Mouse (Mus musculus) hindbrain, embryonic 14.5 days (tissue): ENCODE results near the gene Vps18. TPM values are rescaled to one million over a fixed set of nuclear protein-coding genes. Genes with fewer than 3 reads are reported as not detected.

ENCODE experiments used
- ATAC-seq: fragments of 200-750 bp; cut with Nextera tagmentation; 2 replicates; pipeline ENCODE4 v1.8.0; 2017; ENCODE audit warnings: moderate number of reproducible peaks, mild to moderate bottlenecking, moderate TSS enrichment, moderate library complexity; ENCODE audit not compliant: low FRiP score
- DNase-seq: peaks from one replicate; pipeline ENCODE4 v3.0.0-alpha.2; 2015; ENCODE audit warnings: low spot score
- H3K27ac ChIP-seq: fragments of 300-500 bp; sonication (generic); 2 replicates; pipeline ENCODE4 v1.5.1; 2014; ENCODE audit warnings: mild to moderate bottlenecking, moderate library complexity
- H3K27me3 ChIP-seq: fragments of 300-500 bp; sonication (generic); 2 replicates; pipeline ENCODE4 v1.6.1; 2014; ENCODE audit warnings: mild to moderate bottlenecking, low read length, mixed read lengths; ENCODE audit not compliant: control insufficient read depth, insufficient read depth
- H3K36me3 ChIP-seq: fragments of 300-500 bp; sonication (generic); replicated peaks from 2 replicates; pipeline ENCODE4 v1.6.1; 2014; ENCODE audit not compliant: control insufficient read depth, insufficient read depth
- H3K4me1 ChIP-seq: fragments of 300-500 bp; sonication (generic); replicated peaks from 2 replicates; pipeline ENCODE4 v1.6.1; 2014; ENCODE audit warnings: antibody characterized with exemption, low read length, mixed read lengths; ENCODE audit not compliant: control insufficient read depth, insufficient read depth
- H3K4me2 ChIP-seq: fragments of 300-500 bp; sonication (generic); replicated peaks from 2 replicates; pipeline ENCODE4 v1.6.1; 2014; ENCODE audit warnings: mild to moderate bottlenecking, moderate library complexity
- H3K4me3 ChIP-seq: fragments of 300-500 bp; sonication (generic); replicated peaks from 2 replicates; pipeline ENCODE4 v1.5.1; 2014; ENCODE audit warnings: mild to moderate bottlenecking, low read length
- H3K9ac ChIP-seq: fragments of 300-500 bp; sonication (generic); 2 replicates; pipeline ENCODE4 v1.6.1; 2014
- H3K9me3 ChIP-seq: fragments of 300-500 bp; sonication (generic); 2 replicates; pipeline ENCODE4 v1.6.1; 2016; ENCODE audit warnings: low read length; ENCODE audit not compliant: control insufficient read depth
- WGBS: fragments of 180-500 bp; shearing (Covaris S2); extraction: QIAGEN DNeasy Blood & Tissue Kit; methylation state at CpG from one replicate; pipeline ENCODE4 v1.1.7; 2014; 5-methylcytosine and 5-hydroxymethylcytosine counted together
- polyA plus RNA-seq: library from polyadenylated mRNA; unstranded; fragments of >200 nt; fragmentation: Nextera tagmentation; extraction: Ambion mirVana; gene quantifications from 2 replicates; pipeline ENCODE4 v1.2.1, GENCODE M21; 2014

Vps18 gene
- polyA plus RNA-seq, 1 experiment from 2014 or later: 19.7 TPM

GRCm38 (mm10) chr2:119277810-119278209 lies 10.7 kb upstream of the Vps18 start:
- 87% methylated on average over 23 of the region's 23 CpGs for WGBS
- no peak for ATAC-seq

GRCm38 (mm10) chr2:119281899-119282565 lies 6.5 kb upstream of the Vps18 start:
- Histone ChIP-seq H3K4me1 (no peaks in the 10 kb centered on the region), H3K36me3 (no peaks in the 10 kb centered on the region), H3K27me3 (no peaks in the 10 kb centered on the region), H3K27ac (no peak overlapping the region), H3K4me3 (no peak overlapping the region), H3K4me2 (no peak overlapping the region), H3K9me3 (no peaks in the 10 kb centered on the region), H3K9ac (no peak overlapping the region)
- no peak for DNase-seq
- ATAC-seq: no peak
- 88% methylated on average over 7 of the region's 7 CpGs for WGBS

More at GRCm38 (mm10) chr2:119277810-119278209, 10.7 kb upstream of the Vps18 start:
- Histone ChIP-seq H3K4me2 (no peak overlapping the region), H3K9me3 (no peaks in the 10 kb centered on the region), H3K4me1 (no peaks in the 10 kb centered on the region), H3K4me3 (no peak overlapping the region), H3K36me3 (no peaks in the 10 kb centered on the region), H3K27ac (no peak overlapping the region), H3K27me3 (no peaks in the 10 kb centered on the region), H3K9ac (no peak overlapping the region)
- no peak for DNase-seq

GRCm38 (mm10) chr2:119287372-119287771 lies 1.2 kb upstream of the Vps18 start:
- Histone ChIP-seq H3K27ac (no peak overlapping the region), H3K4me3 (no peak overlapping the region), H3K36me3 (peaks cover 22% of the 10 kb centered on the region), H3K27me3 (no peaks in the 10 kb centered on the region), H3K9me3 (no peaks in the 10 kb centered on the region), H3K4me2 (no peak overlapping the region), H3K9ac (no peak overlapping the region), H3K4me1 (peaks cover 14% of the 10 kb centered on the region)
- 91% methylated on average over 5 of the region's 5 CpGs for WGBS
- ATAC-seq: no peak
- DNase-seq: no peak

- peak overlapping the region; percentile 78 for H3K9ac ChIP-seq
- 5% methylated on average over 11 of the region's 11 CpGs for WGBS
- peaks cover 38% of the 10 kb centered on the region for H3K36me3 ChIP-seq
- peak overlapping the region; percentile 33; the same call in 1 of the 2 replicates for H3K27ac ChIP-seq
- DNase-seq: no peak
- peak overlapping the region; percentile 66 for H3K4me3 ChIP-seq
- H3K9me3 ChIP-seq: no peaks in the 10 kb centered on the region
- H3K4me1 ChIP-seq: peaks cover 14% of the 10 kb centered on the region
- no peak for ATAC-seq
- H3K27me3 ChIP-seq: no peaks in the 10 kb centered on the region
- peak overlapping the region; percentile 93 for H3K4me2 ChIP-seq
Observed at GRCm38 (mm10) chr2:119289014-119289416, 475 bp downstream of the Vps18 start.

GRCm38 (mm10) chr2:119292281-119292680 lies 3.7 kb downstream of the Vps18 start:
- Histone ChIP-seq H3K36me3 (peaks cover 68% of the 10 kb centered on the region), H3K4me2 (no peak overlapping the region), H3K27me3 (no peaks in the 10 kb centered on the region), H3K9ac (no peak overlapping the region), H3K4me3 (no peak overlapping the region), H3K27ac (no peak overlapping the region), H3K9me3 (no peaks in the 10 kb centered on the region), H3K4me1 (peaks cover 14% of the 10 kb centered on the region)
- ATAC-seq (no peak), DNase-seq (no peak)
- 95% methylated on average over 5 of the region's 5 CpGs for WGBS

GRCm38 (mm10) chr2:119292852-119293251 lies 4.3 kb downstream of the Vps18 start:
- Histone ChIP-seq H3K36me3 (peaks cover 74% of the 10 kb centered on the region), H3K9ac (no peak overlapping the region), H3K4me3 (no peak overlapping the region), H3K4me2 (no peak overlapping the region), H3K27me3 (no peaks in the 10 kb centered on the region), H3K4me1 (peaks cover 12% of the 10 kb centered on the region), H3K27ac (no peak overlapping the region), H3K9me3 (no peaks in the 10 kb centered on the region)
- WGBS: 97% methylated on average over 17 of the region's 17 CpGs
- no peak for ATAC-seq
- DNase-seq: no peak

DNA sequence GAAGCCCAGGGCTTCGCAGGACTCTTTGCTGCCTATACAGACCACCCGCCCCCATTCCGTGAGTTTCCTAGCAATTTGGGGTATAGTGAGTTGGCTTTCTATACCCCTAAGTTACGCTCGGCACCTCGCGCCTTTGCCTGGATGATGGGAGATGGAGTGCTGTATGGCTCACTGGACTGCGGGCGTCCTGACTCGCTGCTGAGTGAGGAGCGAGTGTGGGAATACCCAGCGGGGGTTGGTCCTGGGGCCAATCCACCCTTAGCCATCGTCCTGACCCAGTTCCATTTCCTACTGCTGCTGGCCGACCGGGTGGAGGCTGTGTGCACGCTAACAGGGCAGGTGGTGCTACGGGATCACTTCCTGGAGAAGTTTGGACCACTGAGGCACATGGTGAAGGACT lies 4.8 kb downstream of the Vps18 start:
- no peak overlapping the region for H3K4me3 ChIP-seq
- WGBS: 95% methylated on average over 17 of the region's 17 CpGs

GRCm38 (mm10) chr2:119293776-119294390 lies 5.3 kb downstream of the Vps18 start:
- Histone ChIP-seq H3K27me3 (no peaks in the 10 kb centered on the region), H3K9ac (no peak overlapping the region), H3K4me3 (no peak overlapping the region), H3K9me3 (no peaks in the 10 kb centered on the region), H3K36me3 (peaks cover 84% of the 10 kb centered on the region), H3K4me1 (peaks cover 8% of the 10 kb centered on the region), H3K4me2 (no peak overlapping the region), H3K27ac (no peak overlapping the region)
- DNase-seq (no peak), ATAC-seq (no peak)
- 94% methylated on average over 34 of the region's 34 CpGs for WGBS

More for the DNA sequence above, 4.8 kb downstream of the Vps18 start:
- H3K4me1 ChIP-seq: peaks cover 8% of the 10 kb centered on the region
- no peak overlapping the region for H3K9ac ChIP-seq
- H3K4me2 ChIP-seq: no peak overlapping the region
- peaks cover 78% of the 10 kb centered on the region for H3K36me3 ChIP-seq
- H3K27me3 ChIP-seq: no peaks in the 10 kb centered on the region
- H3K27ac ChIP-seq: no peak overlapping the region
- DNase-seq: no peak
- ATAC-seq: no peak
- no peaks in the 10 kb centered on the region for H3K9me3 ChIP-seq

DNA sequence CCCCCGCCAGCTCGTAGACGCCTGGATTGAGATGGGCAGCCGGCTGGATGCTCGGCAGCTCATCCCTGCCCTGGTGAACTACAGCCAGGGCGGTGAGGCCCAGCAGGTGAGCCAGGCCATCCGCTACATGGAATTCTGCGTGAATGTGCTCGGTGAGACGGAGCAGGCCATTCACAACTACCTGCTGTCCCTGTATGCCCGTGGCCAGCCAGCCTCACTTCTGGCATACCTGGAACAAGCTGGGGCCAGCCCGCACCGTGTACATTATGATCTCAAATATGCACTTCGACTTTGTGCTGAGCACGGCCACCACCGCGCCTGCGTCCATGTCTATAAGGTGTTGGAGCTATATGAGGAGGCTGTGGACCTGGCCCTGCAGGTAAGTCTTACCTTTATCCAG lies 5.9 kb downstream of the Vps18 start:
- Histone ChIP-seq H3K4me2 (no peak overlapping the region), H3K36me3 (peaks cover 89% of the 10 kb centered on the region), H3K9me3 (no peaks in the 10 kb centered on the region), H3K27me3 (no peaks in the 10 kb centered on the region), H3K27ac (no peak overlapping the region), H3K9ac (no peak overlapping the region), H3K4me1 (peaks cover 4% of the 10 kb centered on the region), H3K4me3 (no peak overlapping the region)
- no peak for ATAC-seq
- 94% methylated on average over 18 of the region's 18 CpGs for WGBS
- no peak for DNase-seq
